Mouse (Mus musculus): ENCODE measurements around the gene Sprr3.

DNA sequence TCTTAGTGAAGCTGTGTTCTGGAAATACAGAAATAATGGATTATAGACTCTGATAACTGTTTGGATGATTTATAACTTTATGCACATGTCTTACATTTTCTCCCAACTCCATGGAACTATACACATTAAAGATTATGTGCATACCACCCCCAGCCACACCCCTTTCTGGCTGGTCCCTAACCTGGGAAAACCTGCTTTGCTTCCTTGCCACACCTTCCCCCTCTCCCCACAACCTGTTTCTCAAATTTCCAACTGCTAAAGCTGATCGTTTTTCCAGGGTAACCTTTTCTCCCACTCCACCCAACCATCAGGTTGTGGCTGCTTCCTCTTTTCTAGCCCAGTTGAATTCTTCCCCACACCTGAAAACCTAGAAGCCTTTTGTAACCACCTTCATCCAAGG, 27.8 kb upstream of the Sprr3 start:
- no peak for TF ChIP-seq CTCF (IDR thresholded peaks at IDR 0.05; ENCODE audit: extremely low read depth, insufficient read length, insufficient replicate concordance, low read depth, low read length)
- TF ChIP-seq POLR2A (IDR thresholded peaks at IDR 0.05; ENCODE audit: low read depth, low read length) = no peak
